Mouse (Mus musculus) heart, embryonic 14.5 days (tissue): Measurements from ENCODE around the gene Sec13. TPM values are rescaled to one million over a fixed set of nuclear protein-coding genes. Genes with fewer than 3 reads are reported as not detected.

ENCODE experiments used
- ATAC-seq: fragments of 200-750 bp; cut with Nextera tagmentation; 2 replicates; pipeline ENCODE4 v1.8.0; 2017; ENCODE audit warnings: low read depth, moderate TSS enrichment; ENCODE audit not compliant: insufficient number of reproducible peaks, insufficient read depth, low FRiP score
- H3K27ac ChIP-seq, 2 experiments: fragments of 200-500 bp in 1 of 2; fragments of 300-500 bp in 1 of 2; sonication (generic) in 1 of 2; replicated peaks in 1 of 2; 2 replicates each; pipeline ENCODE4 v1.5.1; 2012 to 2014; ENCODE audit warnings: low read depth in 2 of 2, low read length in 2 of 2, control low read depth in 1 of 2, mild to moderate bottlenecking in 1 of 2, mixed read lengths in 1 of 2; ENCODE audit not compliant: control insufficient read depth in 1 of 2, insufficient read depth in 1 of 2
- H3K27me3 ChIP-seq: fragments of 300-500 bp; sonication (generic); 2 replicates; pipeline ENCODE4 v1.6.1; 2014; ENCODE audit warnings: mild to moderate bottlenecking, low read length, control low read depth; ENCODE audit not compliant: control insufficient read depth, insufficient read depth
- H3K36me3 ChIP-seq: fragments of 300-500 bp; sonication (generic); 2 replicates; pipeline ENCODE4 v1.6.1; 2014; ENCODE audit warnings: mild to moderate bottlenecking, control low read depth, low read length, mixed read lengths; ENCODE audit not compliant: control insufficient read depth, insufficient read depth
- H3K4me1 ChIP-seq, 2 experiments: fragments of 200-500 bp in 1 of 2; fragments of 300-500 bp in 1 of 2; sonication (generic) in 1 of 2; 2 replicates each; pipeline ENCODE4 v1.6.1; 2012 to 2014; ENCODE audit warnings: low read length in 2 of 2, control low read depth in 1 of 2, mixed read lengths in 1 of 2; ENCODE audit not compliant: control insufficient read depth in 2 of 2, insufficient read depth in 2 of 2
- H3K4me2 ChIP-seq: fragments of 300-500 bp; sonication (generic); 2 replicates; pipeline ENCODE4 v1.6.1; 2014; ENCODE audit warnings: mild to moderate bottlenecking, low read length
- H3K4me3 ChIP-seq, 2 experiments: fragments of 200-500 bp in 1 of 2; fragments of 300-500 bp in 1 of 2; sonication (generic) in 1 of 2; 2 replicates each; pipeline ENCODE4 v1.5.1; 2012 to 2014; ENCODE audit warnings: low read length in 2 of 2, mild to moderate bottlenecking in 2 of 2, control low read depth in 1 of 2, low read depth in 1 of 2, moderate library complexity in 1 of 2; ENCODE audit not compliant: control insufficient read depth in 1 of 2, insufficient read depth in 1 of 2
- H3K9ac ChIP-seq: fragments of 300-500 bp; sonication (generic); 2 replicates; pipeline ENCODE4 v1.6.1; 2014; ENCODE audit warnings: mild to moderate bottlenecking, low read length
- H3K9me3 ChIP-seq: fragments of 300-500 bp; sonication (generic); 2 replicates; pipeline ENCODE4 v1.6.1; 2016; ENCODE audit warnings: low read length, control low read depth; ENCODE audit not compliant: control insufficient read depth
- WGBS: fragments of 180-500 bp; shearing (Covaris S2); extraction: QIAGEN DNeasy Blood & Tissue Kit; methylation state at CpG from one replicate; pipeline ENCODE4 v1.1.7; 2014; 5-methylcytosine and 5-hydroxymethylcytosine counted together
- polyA plus RNA-seq: library from polyadenylated mRNA; unstranded; fragments of >200 nt; fragmentation: Nextera tagmentation; extraction: Ambion mirVana; gene quantifications from 2 replicates; pipeline ENCODE4 v1.2.1, GENCODE M21; 2014

The Sec13 gene
- polyA plus RNA-seq, 1 experiment from 2014 or later: 211 TPM

DNA sequence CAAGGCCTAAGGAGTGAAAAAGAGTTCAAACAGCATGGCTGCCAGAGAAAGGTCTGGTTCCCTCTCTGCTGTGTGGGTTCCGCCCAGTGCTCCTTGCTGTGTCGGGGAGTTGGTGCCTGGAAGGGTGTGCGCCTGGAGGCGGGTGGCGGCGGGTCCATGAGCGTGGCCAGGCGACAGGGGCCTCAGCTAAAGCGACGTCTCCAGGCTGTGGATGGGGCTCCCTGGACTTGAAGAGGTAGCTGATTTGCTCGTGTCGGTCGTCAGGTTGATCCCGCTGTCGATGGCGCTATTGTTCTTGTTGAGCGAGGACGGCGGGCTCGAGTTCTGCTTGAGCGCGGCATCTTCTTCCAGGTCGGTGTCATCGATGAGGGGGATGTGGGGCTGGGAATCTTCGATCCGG lies 7.8 kb upstream of the Sec13 start:
- Histone ChIP-seq H3K4me1 (no peaks in the 10 kb centered on the region), H3K9ac (no peak overlapping the region), H3K9me3 (no peaks in the 10 kb centered on the region), H3K27me3 (peaks cover 44% of the 10 kb centered on the region), H3K36me3 (no peaks in the 10 kb centered on the region), H3K4me3 (peak overlapping the region in 1 of 2 experiments; percentile 13; a peak in 2 of 4 replicates), H3K4me2 (peak overlapping the region; percentile 32; the same call in 1 of the 2 replicates), H3K27ac (no peak overlapping the region)
- ATAC-seq: no peak
- 12% methylated on average over 26 of the region's 26 CpGs for WGBS

DNA sequence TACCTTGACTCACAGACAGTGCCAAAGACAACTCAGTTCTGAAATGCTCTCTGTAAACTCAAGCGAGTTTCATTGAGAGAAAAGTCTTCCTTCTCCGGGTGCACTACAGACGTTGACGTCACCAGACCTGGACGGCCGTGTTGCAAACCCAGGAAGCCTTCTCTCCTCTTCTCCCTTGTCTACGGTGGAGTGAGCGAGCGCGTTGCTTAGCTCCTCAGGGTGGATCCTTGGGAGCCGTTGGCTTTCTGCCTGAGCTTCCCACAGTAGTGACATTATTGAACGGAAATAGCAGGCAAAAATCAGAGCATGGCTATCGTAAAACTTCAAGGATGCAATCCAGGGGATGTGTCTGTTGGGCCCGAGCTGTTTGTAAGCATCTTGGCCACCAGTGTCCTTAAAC lies 6.7 kb upstream of the Sec13 start:
- no peak overlapping the region for H3K27ac ChIP-seq
- no peak overlapping the region for H3K9ac ChIP-seq
- H3K36me3 ChIP-seq: no peaks in the 10 kb centered on the region
- 74% methylated on average over 14 of the region's 14 CpGs for WGBS
- no peaks in the 10 kb centered on the region for H3K9me3 ChIP-seq
- no peak overlapping the region for H3K4me3 ChIP-seq
- no peak for ATAC-seq
- no peak overlapping the region for H3K4me2 ChIP-seq
- peaks cover 44% of the 10 kb centered on the region for H3K27me3 ChIP-seq
- no peaks in the 10 kb centered on the region for H3K4me1 ChIP-seq

DNA sequence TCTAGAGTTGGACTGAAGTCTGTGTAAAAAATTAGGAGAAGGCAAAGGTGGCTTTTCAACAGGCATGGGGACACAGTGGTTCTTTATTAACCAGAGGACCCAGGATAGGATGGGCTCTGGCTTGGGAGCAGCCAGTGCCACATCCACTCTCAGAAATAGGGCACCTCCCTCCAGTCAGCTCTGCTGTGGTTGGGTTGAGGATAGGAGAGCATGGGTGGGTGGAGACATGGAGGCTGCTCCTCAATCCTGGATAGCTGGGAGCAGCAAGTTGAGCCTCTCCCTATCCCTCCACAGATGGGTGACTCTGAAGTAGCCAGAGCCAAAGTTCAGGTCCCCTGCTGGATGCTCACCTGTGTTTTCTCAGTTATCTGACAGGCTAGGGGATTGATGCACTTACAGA lies 4.6 kb upstream of the Sec13 start:
- Histone ChIP-seq H3K4me2 (no peak overlapping the region), H3K4me3 (no peak overlapping the region), H3K27me3 (peaks cover 34% of the 10 kb centered on the region), H3K4me1 (no peaks in the 10 kb centered on the region), H3K9me3 (no peaks in the 10 kb centered on the region), H3K27ac (no peak overlapping the region), H3K9ac (no peak overlapping the region), H3K36me3 (no peaks in the 10 kb centered on the region)
- no peak for ATAC-seq

DNA sequence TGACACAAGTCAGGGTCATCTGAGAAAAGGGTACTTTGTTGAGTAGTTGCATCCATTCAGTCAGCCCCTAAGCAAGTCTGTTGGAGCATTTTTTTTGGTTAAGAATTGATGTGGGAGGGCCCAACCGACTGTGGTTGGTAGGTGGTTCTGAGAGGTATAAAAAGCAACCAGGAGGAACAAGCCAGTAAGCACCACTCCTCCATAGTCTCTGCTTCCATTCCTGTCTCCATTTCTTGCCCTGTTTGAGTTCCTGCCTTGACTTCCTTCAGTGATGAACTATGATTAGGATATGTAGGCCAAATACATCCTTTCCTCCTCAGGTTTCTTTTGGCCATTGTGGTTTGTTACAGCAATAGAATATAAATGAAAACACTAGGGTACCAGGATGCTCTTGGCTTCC lies 2.6 kb upstream of the Sec13 start:
- H3K4me3 ChIP-seq: no peak overlapping the region

DNA sequence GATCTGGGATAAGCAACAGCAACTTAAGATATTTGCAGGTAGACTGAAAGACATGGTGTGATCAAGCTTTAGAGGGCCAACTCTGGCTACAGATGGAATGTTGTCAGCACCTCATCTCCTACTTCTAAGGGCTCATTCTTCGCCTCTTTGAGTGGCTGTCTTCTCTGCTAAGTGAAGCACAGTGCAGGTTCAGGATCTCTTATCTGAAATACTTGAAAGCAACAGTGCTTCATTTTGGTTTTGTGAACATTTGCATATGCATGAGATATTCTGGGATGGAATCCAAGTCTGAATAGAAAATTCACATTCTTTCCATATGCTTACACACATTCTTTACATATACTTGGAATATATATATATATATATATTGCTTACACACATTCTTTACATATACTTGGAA lies 1.8 kb upstream of the Sec13 start:
- Histone ChIP-seq H3K36me3 (peaks cover 12% of the 10 kb centered on the region), H3K27ac (no peak overlapping the region), H3K27me3 (peaks cover 6% of the 10 kb centered on the region; the same call in 1 of the 2 replicates), H3K4me3 (no peak overlapping the region), H3K9ac (no peak overlapping the region), H3K4me2 (no peak overlapping the region), H3K4me1 (peaks cover 0 to 9% of the 10 kb centered on the region in 2 experiments; a peak in 2 of 4 replicates), H3K9me3 (no peaks in the 10 kb centered on the region)
- 29% methylated on average over 1 of the region's 1 CpGs for WGBS
- no peak for ATAC-seq

More for the DNA sequence above, 2.6 kb upstream of the Sec13 start:
- Histone ChIP-seq H3K9ac (no peak overlapping the region), H3K4me2 (no peak overlapping the region), H3K9me3 (no peaks in the 10 kb centered on the region), H3K27ac (no peak overlapping the region), H3K27me3 (peaks cover 14% of the 10 kb centered on the region; the same call in 1 of the 2 replicates), H3K36me3 (peaks cover 4% of the 10 kb centered on the region; the same call in 1 of the 2 replicates), H3K4me1 (peaks cover 0 to 9% of the 10 kb centered on the region in 2 experiments; a peak in 2 of 4 replicates)
- ATAC-seq: no peak
- WGBS: 35% methylated on average over 1 of the region's 1 CpGs

DNA sequence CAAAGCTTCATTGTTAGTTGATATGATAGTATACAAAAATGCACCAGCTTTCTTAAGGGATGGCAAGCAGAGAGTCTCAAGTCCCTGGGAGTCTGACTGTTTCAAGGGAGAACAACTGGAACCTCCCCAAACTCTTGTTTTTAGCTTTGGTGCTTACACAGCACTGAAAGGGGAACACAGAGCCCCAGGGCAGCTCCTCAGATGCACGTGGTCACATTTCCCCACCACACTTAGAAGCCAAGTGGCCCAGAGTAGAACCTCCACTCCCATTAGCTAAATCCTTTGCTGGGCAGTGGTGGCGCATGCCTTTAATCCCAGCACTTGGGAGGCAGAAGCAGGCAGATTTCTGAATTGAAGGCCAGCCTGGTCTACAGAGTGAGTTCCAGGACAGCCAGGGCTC lies 882 bp upstream of the Sec13 start:
- ATAC-seq: no peak
- Histone ChIP-seq H3K36me3 (peaks cover 21% of the 10 kb centered on the region), H3K27me3 (peaks cover 2% of the 10 kb centered on the region; the same call in 1 of the 2 replicates), H3K4me3 (no peak overlapping the region), H3K4me2 (no peak overlapping the region), H3K27ac (no peak overlapping the region), H3K4me1 (peaks cover 0 to 9% of the 10 kb centered on the region in 2 experiments; a peak in 2 of 4 replicates), H3K9ac (no peak overlapping the region), H3K9me3 (no peaks in the 10 kb centered on the region)
- 63% methylated on average over 2 of the region's 2 CpGs for WGBS

DNA sequence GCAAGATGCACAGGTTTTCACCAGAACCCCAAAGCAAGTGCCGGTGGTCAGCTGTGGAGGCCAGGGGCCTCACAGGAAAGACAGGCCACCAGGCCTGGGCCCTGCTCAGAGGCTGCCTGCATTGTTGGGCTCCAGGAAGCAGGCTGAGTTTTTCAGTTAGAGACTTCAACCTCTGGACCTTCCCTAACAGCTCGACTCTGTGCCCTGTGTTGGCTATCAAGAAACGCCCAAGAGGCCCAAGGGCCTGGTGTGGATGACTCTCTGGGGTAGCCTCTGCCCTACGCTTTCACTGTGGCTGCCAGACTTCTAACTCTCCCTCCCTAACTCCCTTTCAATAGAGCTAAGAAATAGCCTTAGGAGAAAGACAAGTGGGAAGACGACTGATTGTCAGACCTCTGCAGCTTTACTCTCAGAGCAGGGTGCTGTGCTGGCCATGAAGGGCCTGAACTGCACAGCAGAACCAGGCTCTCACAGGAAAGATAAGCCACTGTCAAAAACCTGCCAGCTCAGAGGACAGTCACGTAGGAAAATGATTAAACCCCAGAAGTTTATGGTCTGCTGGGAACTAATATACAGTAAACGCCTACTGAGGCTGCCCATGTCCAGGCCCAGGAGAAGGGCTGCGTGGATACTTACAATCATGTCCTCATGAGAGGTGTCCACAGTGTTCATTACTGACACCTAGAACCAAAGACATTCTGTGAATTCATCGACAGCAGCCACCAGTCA lies 3.1 kb downstream of the Sec13 start:
- Histone ChIP-seq H3K27ac (no peak overlapping the region), H3K36me3 (peaks cover 61% of the 10 kb centered on the region), H3K9ac (no peak overlapping the region), H3K4me3 (no peak overlapping the region), H3K4me1 (peaks cover 0 to 9% of the 10 kb centered on the region in 2 experiments; a peak in 2 of 4 replicates), H3K4me2 (no peak overlapping the region), H3K27me3 (no peaks in the 10 kb centered on the region), H3K9me3 (no peaks in the 10 kb centered on the region)
- no peak for ATAC-seq
- 82% methylated on average over 9 of the region's 9 CpGs for WGBS

DNA sequence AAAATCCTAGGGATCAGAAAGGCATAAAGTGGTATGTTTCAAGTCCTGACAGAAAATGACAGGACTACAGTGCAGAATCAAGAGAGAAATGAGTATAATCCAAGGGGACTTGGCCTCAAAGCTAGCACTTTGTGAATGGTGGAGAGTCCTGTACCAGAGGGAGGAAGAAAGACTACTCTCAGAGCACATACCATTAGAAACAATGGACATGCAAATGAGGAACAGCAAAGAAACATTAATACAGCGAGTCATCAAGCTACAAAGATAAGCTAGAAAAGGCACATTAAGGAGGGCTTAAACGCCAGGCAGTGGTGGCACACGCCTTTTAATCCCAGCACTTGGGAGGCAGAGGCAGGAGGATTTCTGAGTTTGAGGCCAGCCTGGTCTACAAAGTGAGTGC lies 9.2 kb downstream of the Sec13 start:
- Histone ChIP-seq H3K27ac (no peak overlapping the region), H3K4me3 (no peak overlapping the region), H3K9ac (no peak overlapping the region), H3K9me3 (no peaks in the 10 kb centered on the region), H3K4me1 (no peaks in the 10 kb centered on the region), H3K4me2 (no peak overlapping the region), H3K36me3 (peaks cover 100% of the 10 kb centered on the region), H3K27me3 (no peaks in the 10 kb centered on the region)
- WGBS: 88% methylated on average over 3 of the region's 3 CpGs
- no peak for ATAC-seq
